Mouse (Mus musculus) embryonic fibroblast, embryonic 13.5 days (primary cell): ENCODE results near the gene Tmub2.

Experiments
- CTCF ChIP-seq: IDR thresholded peaks from 2 replicates; pipeline ENCODE4 v1.5.1; 2011; ENCODE audit warnings: mild to moderate bottlenecking, control low read depth, low read length, moderate library complexity, borderline replicate concordance; ENCODE audit not compliant: insufficient read depth
- POLR2A ChIP-seq: IDR thresholded peaks from 2 replicates; pipeline ENCODE4 v1.6.1; 2011; ENCODE audit warnings: low read depth, mild to moderate bottlenecking, control low read depth, low read length, moderate library complexity

GRCm38 (mm10) chr11:102258095-102258494, 26.6 kb upstream of the Tmub2 start:
- TF ChIP-seq CTCF (no peak), POLR2A (no peak)
